Mouse (Mus musculus) heart, embryonic 13.5 days (tissue): Measurements from ENCODE around the gene Cdc42bpb. TPM values are rescaled to one million over a fixed set of nuclear protein-coding genes. Genes with fewer than 3 reads are reported as not detected.

Experiments
- ATAC-seq: fragments of 200-750 bp; cut with Nextera tagmentation; 2 replicates; pipeline ENCODE4 v1.8.0; 2017; ENCODE audit warnings: moderate TSS enrichment; ENCODE audit not compliant: insufficient number of reproducible peaks, low FRiP score, low TSS enrichment; ENCODE audit errors: extremely low read depth
- H3K27ac ChIP-seq: fragments of 300-500 bp; sonication (generic); replicated peaks from 2 replicates; pipeline ENCODE4 v1.5.1; 2015; ENCODE audit warnings: moderate library complexity, mild to moderate bottlenecking, inconsistent platforms
- H3K27me3 ChIP-seq: fragments of 300-500 bp; sonication (generic); replicated peaks from 2 replicates; pipeline ENCODE4 v1.6.1; 2015; ENCODE audit warnings: mild to moderate bottlenecking, inconsistent platforms
- H3K36me3 ChIP-seq: fragments of 300-500 bp; sonication (generic); 2 replicates; pipeline ENCODE4 v1.6.1; 2015; ENCODE audit warnings: mild to moderate bottlenecking, inconsistent platforms
- H3K4me1 ChIP-seq: fragments of 300-500 bp; sonication (generic); 2 replicates; pipeline ENCODE4 v1.6.1; 2015; ENCODE audit warnings: inconsistent platforms
- H3K4me2 ChIP-seq: fragments of 300-500 bp; sonication (generic); 2 replicates; pipeline ENCODE4 v1.6.1; 2015; ENCODE audit warnings: inconsistent platforms, mild to moderate bottlenecking, moderate library complexity
- H3K4me3 ChIP-seq: fragments of 300-500 bp; sonication (generic); 2 replicates; pipeline ENCODE4 v1.5.1; 2015; ENCODE audit warnings: moderate library complexity, mild to moderate bottlenecking, inconsistent platforms
- H3K9ac ChIP-seq: fragments of 300-500 bp; sonication (generic); 2 replicates; pipeline ENCODE4 v1.6.1; 2015; ENCODE audit warnings: inconsistent platforms, mild to moderate bottlenecking, moderate library complexity
- H3K9me3 ChIP-seq: fragments of 300-500 bp; sonication (generic); 2 replicates; pipeline ENCODE4 v1.6.1; 2016; ENCODE audit warnings: inconsistent platforms
- WGBS: fragments of 180-500 bp; shearing (Covaris S2); methylation state at CpG from one replicate; pipeline ENCODE4 v1.1.7; 2015; ENCODE audit warnings: mixed read lengths; 5-methylcytosine and 5-hydroxymethylcytosine counted together
- polyA plus RNA-seq: library from polyadenylated mRNA; unstranded; fragments of >200 nt; fragmentation: Nextera tagmentation; extraction: Ambion mirVana; gene quantifications from 2 replicates; pipeline ENCODE4 v1.2.1, GENCODE M21; 2015

The Cdc42bpb gene
- polyA plus RNA-seq: 22.8 and 26.2 TPM in 2 replicates

GRCm38 (mm10) chr12:111377376-111377973 lies at the start of gene Cdc42bpb:
Gene Cdc42bpb (minus strand): TSS chr12:111377718.
- H3K9me3 ChIP-seq: no peaks in the 10 kb centered on the region

DNA sequence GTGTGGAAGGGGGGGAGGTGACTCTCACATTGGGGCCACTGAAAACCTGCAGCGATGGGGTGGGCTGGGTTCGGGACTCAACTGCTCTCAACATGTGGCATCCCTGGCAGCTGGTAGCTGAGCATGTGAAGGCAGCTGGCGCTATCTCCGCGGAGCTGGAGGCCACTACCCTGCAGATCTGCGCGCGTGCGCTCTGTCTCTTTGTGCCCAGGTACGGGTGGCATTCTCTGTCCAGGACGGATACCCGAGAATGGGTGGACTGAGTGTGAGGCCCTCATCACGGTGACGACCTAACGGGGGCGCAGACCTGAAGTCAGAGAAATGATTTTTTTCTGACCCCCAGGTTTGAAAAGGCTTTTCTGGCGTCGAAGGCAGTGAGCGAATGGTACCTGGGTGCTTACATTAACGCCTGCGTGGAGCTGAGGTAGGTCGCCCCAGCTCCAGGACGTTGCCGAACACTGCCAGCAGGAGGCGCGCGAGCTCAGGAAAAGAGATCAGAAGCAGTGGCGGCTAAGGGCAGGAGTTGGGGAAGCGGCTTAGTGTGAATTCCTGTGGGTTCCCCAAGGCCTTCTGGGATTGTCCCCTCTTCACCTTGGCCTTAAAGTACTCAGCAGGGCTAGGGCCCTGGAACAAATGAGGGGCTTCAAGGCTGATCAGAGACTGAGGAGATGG lies 48.4 kb upstream of the Cdc42bpb start:
- Histone ChIP-seq H3K27ac (no peak overlapping the region), H3K36me3 (no peaks in the 10 kb centered on the region), H3K4me3 (no peak overlapping the region), H3K27me3 (peaks cover 93% of the 10 kb centered on the region), H3K4me2 (no peak overlapping the region), H3K4me1 (peaks cover 63% of the 10 kb centered on the region), H3K9ac (no peak overlapping the region), H3K9me3 (no peaks in the 10 kb centered on the region)
- 17% methylated on average over 29 of the region's 29 CpGs for WGBS
- no peak for ATAC-seq

More at GRCm38 (mm10) chr12:111377376-111377973, at the start of gene Cdc42bpb:
- Histone ChIP-seq H3K4me3 (peak within 1 kb of the TSS; percentile 82), H3K27me3 (no peaks in the 10 kb centered on the region), H3K9ac (peak within 1 kb of the TSS; percentile 94), H3K27ac (peak within 1 kb of the TSS; percentile 94), H3K4me1 (peaks cover 35% of the 10 kb centered on the region), H3K4me2 (peak within 1 kb of the TSS; percentile 91), H3K36me3 (no peaks in the 10 kb centered on the region)
- 2% methylated on average over 85 of the region's 94 CpGs for WGBS
- peak; percentile 87 for ATAC-seq

GRCm38 (mm10) chr12:111425258-111425657 lies 47.7 kb upstream of the Cdc42bpb start:
- no peak overlapping the region for H3K9ac ChIP-seq
- H3K9me3 ChIP-seq: no peaks in the 10 kb centered on the region
- no peaks in the 10 kb centered on the region for H3K36me3 ChIP-seq
- H3K4me3 ChIP-seq: no peak overlapping the region
- peaks cover 87% of the 10 kb centered on the region for H3K27me3 ChIP-seq
- H3K27ac ChIP-seq: no peak overlapping the region
- peaks cover 63% of the 10 kb centered on the region for H3K4me1 ChIP-seq
- 4% methylated on average over 15 of the region's 15 CpGs for WGBS
- ATAC-seq: no peak
- H3K4me2 ChIP-seq: no peak overlapping the region

- Histone ChIP-seq H3K9ac (no peak overlapping the region), H3K4me3 (no peak overlapping the region), H3K36me3 (no peaks in the 10 kb centered on the region), H3K9me3 (no peaks in the 10 kb centered on the region), H3K4me2 (no peak overlapping the region), H3K4me1 (peaks cover 57% of the 10 kb centered on the region), H3K27ac (no peak overlapping the region), H3K27me3 (peaks cover 80% of the 10 kb centered on the region)
- 34% methylated on average over 9 of the region's 9 CpGs for WGBS
- ATAC-seq: no peak
Observed at GRCm38 (mm10) chr12:111424547-111424946, 47.0 kb upstream of the Cdc42bpb start.

GRCm38 (mm10) chr12:111423570-111424129 lies 46.1 kb upstream of the Cdc42bpb start:
- peak overlapping the region; percentile 67 for H3K4me2 ChIP-seq
- peaks cover 80% of the 10 kb centered on the region for H3K27me3 ChIP-seq
- H3K9me3 ChIP-seq: no peaks in the 10 kb centered on the region
- WGBS: 10% methylated on average over 43 of the region's 43 CpGs
- peaks cover 48% of the 10 kb centered on the region for H3K4me1 ChIP-seq
- no peaks in the 10 kb centered on the region for H3K36me3 ChIP-seq
- no peak for ATAC-seq
- H3K4me3 ChIP-seq: peak overlapping the region; percentile 43
- H3K27ac ChIP-seq: no peak overlapping the region
- peak overlapping the region; percentile 33; the same call in 1 of the 2 replicates for H3K9ac ChIP-seq

DNA sequence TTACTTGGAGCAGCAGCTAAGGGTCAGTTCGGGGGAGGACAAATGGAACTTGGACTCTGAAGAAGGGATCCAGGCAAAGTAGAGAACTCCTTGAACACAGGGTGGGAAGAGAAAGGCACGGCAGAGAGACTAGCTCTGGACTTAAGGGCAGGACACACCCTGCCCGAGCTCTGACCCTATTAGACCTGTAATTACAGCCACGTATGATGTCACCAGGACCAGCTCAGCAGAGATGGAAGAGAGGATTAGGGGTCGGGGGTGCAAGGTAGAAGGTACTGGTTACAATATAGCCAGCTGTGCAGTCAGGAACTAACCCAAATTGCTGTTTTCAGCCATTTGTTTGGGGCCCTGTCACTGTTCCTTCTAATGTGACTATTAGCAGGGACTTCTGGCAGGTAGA lies 45.3 kb upstream of the Cdc42bpb start:
- Histone ChIP-seq H3K27ac (no peak overlapping the region), H3K4me3 (peak overlapping the region; percentile 43; the same call in 1 of the 2 replicates), H3K36me3 (no peaks in the 10 kb centered on the region), H3K27me3 (peaks cover 77% of the 10 kb centered on the region), H3K4me1 (peaks cover 40% of the 10 kb centered on the region), H3K4me2 (peak overlapping the region; percentile 67; the same call in 1 of the 2 replicates), H3K9ac (no peak overlapping the region), H3K9me3 (no peaks in the 10 kb centered on the region)
- ATAC-seq: no peak
- WGBS: 64% methylated on average over 5 of the region's 5 CpGs

- 16% methylated on average over 7 of the region's 7 CpGs for WGBS
- no peaks in the 10 kb centered on the region for H3K36me3 ChIP-seq
- H3K4me1 ChIP-seq: peaks cover 44% of the 10 kb centered on the region
- H3K4me2 ChIP-seq: peak overlapping the region; percentile 49
- no peaks in the 10 kb centered on the region for H3K9me3 ChIP-seq
- H3K27me3 ChIP-seq: peaks cover 65% of the 10 kb centered on the region
- 0 out of 2 replicates have a peak overlapping the region, but pooled peaks have one; percentile 2 for H3K27ac ChIP-seq
- peak overlapping the region; percentile 58; the same call in 1 of the 2 replicates for H3K9ac ChIP-seq
- no peak for ATAC-seq
- 0 out of 2 replicates have a peak overlapping the region, but pooled peaks have one; percentile 11 for H3K4me3 ChIP-seq
Observed at GRCm38 (mm10) chr12:111420946-111421709, 43.6 kb upstream of the Cdc42bpb start.

DNA sequence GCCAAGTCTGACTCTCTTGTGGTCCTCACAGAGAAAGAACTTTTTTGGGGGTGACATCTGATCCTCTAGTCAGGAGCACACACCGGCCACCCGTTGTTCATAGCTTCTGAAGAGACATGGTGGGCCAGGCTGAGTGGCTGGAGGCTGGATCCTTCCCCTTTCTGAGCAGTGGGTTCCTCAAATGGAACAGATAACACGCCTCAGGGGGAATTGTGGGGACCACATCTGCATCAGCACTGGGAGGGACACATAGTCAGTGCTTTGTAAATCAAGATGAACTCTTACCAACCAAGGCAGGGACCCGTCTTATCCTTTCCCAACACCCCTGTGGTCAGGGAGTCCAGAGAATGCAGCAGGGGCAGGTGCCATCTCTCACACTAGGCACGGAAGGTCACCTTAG lies 42.4 kb upstream of the Cdc42bpb start:
- ATAC-seq: no peak
- Histone ChIP-seq H3K9ac (no peak overlapping the region), H3K36me3 (no peaks in the 10 kb centered on the region), H3K27ac (no peak overlapping the region), H3K9me3 (no peaks in the 10 kb centered on the region), H3K4me3 (no peak overlapping the region), H3K27me3 (peaks cover 60% of the 10 kb centered on the region), H3K4me1 (peaks cover 41% of the 10 kb centered on the region), H3K4me2 (no peak overlapping the region)
- WGBS: 74% methylated on average over 5 of the region's 5 CpGs

GRCm38 (mm10) chr12:111416921-111417779 lies 39.6 kb upstream of the Cdc42bpb start, which contains the start of gene Exoc3l4:
Gene Exoc3l4 (plus strand): TSS chr12:111417017.
- Histone ChIP-seq H3K4me1 (peaks cover 52% of the 10 kb centered on the region), H3K27ac (no peak within 1 kb of the TSS), H3K9ac (peak within 1 kb of the TSS; percentile 74), H3K9me3 (no peaks in the 10 kb centered on the region), H3K4me2 (peak within 1 kb of the TSS; percentile 76), H3K27me3 (peaks cover 32% of the 10 kb centered on the region), H3K36me3 (no peaks in the 10 kb centered on the region), H3K4me3 (peak within 1 kb of the TSS; percentile 46)
- 6% methylated on average over 17 of the region's 17 CpGs for WGBS
- no peak for ATAC-seq

- Histone ChIP-seq H3K36me3 (no peaks in the 10 kb centered on the region), H3K27me3 (peaks cover 36% of the 10 kb centered on the region), H3K9ac (peak overlapping the region; percentile 80), H3K27ac (peak overlapping the region; percentile 75), H3K4me3 (peak overlapping the region; percentile 54), H3K4me1 (peaks cover 40% of the 10 kb centered on the region), H3K9me3 (no peaks in the 10 kb centered on the region), H3K4me2 (peak overlapping the region; percentile 78)
- 1% methylated on average over 21 of the region's 21 CpGs for WGBS
- peak; percentile 71 for ATAC-seq
Observed at GRCm38 (mm10) chr12:111413300-111413699, 35.8 kb upstream of the Cdc42bpb start.
